Comparison of ENCODE assay signal across 8 mouse cellular contexts in the genomic region with DNA sequence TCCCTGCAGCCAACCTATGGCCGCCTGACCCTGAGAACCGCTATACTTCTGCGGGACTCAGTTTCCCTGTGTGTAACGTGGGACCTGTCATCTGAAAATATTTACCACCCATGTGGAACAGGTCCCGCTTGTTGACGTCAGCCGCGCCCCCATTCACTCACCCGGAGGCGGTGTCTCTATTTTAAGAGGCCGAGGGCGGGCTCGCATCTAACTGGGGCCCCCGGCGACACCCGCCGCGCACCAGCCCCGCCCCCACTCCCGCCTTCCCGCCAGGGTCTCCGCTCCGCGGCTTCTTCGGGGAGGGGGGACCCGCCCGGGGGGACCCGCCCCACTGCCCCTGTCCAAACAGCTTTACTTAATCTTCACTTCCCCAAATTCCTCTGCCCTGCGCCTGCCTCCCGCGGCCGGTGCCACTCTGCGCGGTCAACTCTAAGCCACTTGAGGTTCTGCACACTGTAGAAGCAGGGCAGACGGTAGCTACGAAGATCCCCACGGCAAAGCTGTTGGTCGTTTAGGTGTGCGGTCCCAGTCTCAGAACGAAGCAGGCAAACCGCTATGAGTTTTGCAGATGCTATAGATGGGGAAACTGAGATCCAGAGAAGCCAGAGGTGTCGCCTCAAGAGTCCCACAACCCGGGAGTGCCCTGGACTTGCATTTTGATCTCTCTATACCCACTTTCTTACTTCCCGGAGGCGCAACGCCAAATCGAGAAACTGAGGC. TPM values are rescaled to one million over a fixed set of nuclear protein-coding genes. Genes with fewer than 3 reads are reported as not detected.
DNase-seq lines count a peak whose midpoint lies in the region; ATAC-seq and TF ChIP-seq lines count a peak whose summit lies in the region.

No protein-coding gene starts in this region.

- WGBS in forebrain, embryonic 14.5 days: 1% methylated on average over 47 of the region's 47 CpGs
- 3% methylated on average over 47 of the region's 47 CpGs for WGBS in hindbrain, embryonic 15.5 days
- 2% methylated on average over 34 of the region's 47 CpGs for WGBS in limb, embryonic 14.5 days
- 2% methylated on average over 42 of the region's 47 CpGs for WGBS in midbrain, embryonic 13.5 days

- no peak for TF ChIP-seq POLR2A in ES-Bruce4 (IDR thresholded peaks at IDR 0.05; ENCODE audit: insufficient read depth, low read length)
- no peak for TF ChIP-seq POLR2A in limb, embryonic 14.5 days (IDR thresholded peaks at IDR 0.05; ENCODE audit: borderline replicate concordance, extremely low read depth, insufficient read depth, insufficient read length)

- peak; percentile 91 for DNase-seq in A20 (ENCODE audit: low read depth, low spot score)
- DNase-seq in forebrain, embryonic 14.5 days (ENCODE audit: low spot score): peak; percentile 6
- DNase-seq in limb, embryonic 14.5 days (ENCODE audit: low spot score): no peak
- DNase-seq in spleen, postnatal 36 days (ENCODE audit: low spot score in 2 of 2): peak; percentile 90 to 93

- no peaks in the 10 kb centered on the region for H3K27me3 ChIP-seq in ES-Bruce4 (ENCODE audit: control insufficient read depth, insufficient read depth, low read length, poor library complexity, severe bottlenecking)
- H3K27me3 ChIP-seq in forebrain, embryonic 14.5 days (replicated peaks; ENCODE audit: control insufficient read depth, insufficient read depth, low read length): peaks cover 27% of the 10 kb centered on the region
- H3K27me3 ChIP-seq in hindbrain, embryonic 15.5 days: peaks cover 52% of the 10 kb centered on the region
- H3K27me3 ChIP-seq in limb, embryonic 14.5 days (ENCODE audit: control insufficient read depth, insufficient read depth, low read length): peaks cover 28% of the 10 kb centered on the region
- peaks cover 74% of the 10 kb centered on the region for H3K27me3 ChIP-seq in midbrain, embryonic 13.5 days

- no peak for TF ChIP-seq CTCF in ES-Bruce4 (IDR thresholded peaks at IDR 0.05; ENCODE audit: low read depth, low read length)

- peak overlapping the region; percentile 81 for H3K4me2 ChIP-seq in forebrain, embryonic 14.5 days (ENCODE audit: low read length)
- peak overlapping the region; percentile 89 for H3K4me2 ChIP-seq in hindbrain, embryonic 15.5 days
- peak overlapping the region; percentile 86 for H3K4me2 ChIP-seq in limb, embryonic 14.5 days (replicated peaks; ENCODE audit: low read depth, low read length, severe bottlenecking)
- H3K4me2 ChIP-seq in midbrain, embryonic 13.5 days (replicated peaks): peak overlapping the region; percentile 73

- H3K36me3 ChIP-seq in ES-Bruce4 (ENCODE audit: control insufficient read depth, insufficient read depth, low read length, poor library complexity, severe bottlenecking): no peaks in the 10 kb centered on the region
- no peaks in the 10 kb centered on the region for H3K36me3 ChIP-seq in forebrain, embryonic 14.5 days (ENCODE audit: control insufficient read depth, insufficient read depth, low read length)
- H3K36me3 ChIP-seq in hindbrain, embryonic 15.5 days: no peaks in the 10 kb centered on the region
- H3K36me3 ChIP-seq in limb, embryonic 14.5 days (ENCODE audit: control insufficient read depth, insufficient read depth, low read length): no peaks in the 10 kb centered on the region
- H3K36me3 ChIP-seq in midbrain, embryonic 13.5 days: no peaks in the 10 kb centered on the region

- ATAC-seq in forebrain, embryonic 14.5 days: no peak
- 0 out of 2 replicates have a peak, but pooled peaks have one; percentile 2 for ATAC-seq in hindbrain, embryonic 15.5 days (ENCODE audit: low FRiP score, low read depth)
- no peak for ATAC-seq in limb, embryonic 14.5 days (ENCODE audit: low FRiP score, low read depth)
- ATAC-seq in midbrain, embryonic 13.5 days: no peak; the same call in 1 of the 2 replicates
- ATAC-seq in cerebellum, adult (ENCODE audit: insufficient number of reproducible peaks, low FRiP score, low TSS enrichment): no peak

- TF ChIP-seq EP300 in ES-Bruce4 (IDR thresholded peaks at IDR 0.05; ENCODE audit: insufficient read depth, low read depth, low read length): no peak

- H3K4me1 ChIP-seq in ES-Bruce4 (ENCODE audit: control insufficient read depth, insufficient read depth, low read length): peaks cover 4% of the 10 kb centered on the region
- peaks cover 13% of the 10 kb centered on the region for H3K4me1 ChIP-seq in forebrain, embryonic 14.5 days (ENCODE audit: control insufficient read depth, insufficient read depth, low read length)
- peaks cover 18% of the 10 kb centered on the region for H3K4me1 ChIP-seq in hindbrain, embryonic 15.5 days (replicated peaks)
- peaks cover 9% of the 10 kb centered on the region; the same call in 1 of the 2 replicates for H3K4me1 ChIP-seq in limb, embryonic 14.5 days (ENCODE audit: control insufficient read depth, insufficient read depth, low read length)
- H3K4me1 ChIP-seq in midbrain, embryonic 13.5 days (replicated peaks): peaks cover 19% of the 10 kb centered on the region

- H3K4me3 ChIP-seq in ES-Bruce4 (ENCODE audit: low read depth, low read length): peak overlapping the region; percentile 89
- H3K4me3 ChIP-seq in forebrain, embryonic 14.5 days (ENCODE audit: low read depth, low read length): peak overlapping the region; percentile 48
- peak overlapping the region; percentile 54 for H3K4me3 ChIP-seq in hindbrain, embryonic 15.5 days
- peak overlapping the region; percentile 52 for H3K4me3 ChIP-seq in limb, embryonic 14.5 days (replicated peaks; ENCODE audit: low read length)
- peak overlapping the region; percentile 49 for H3K4me3 ChIP-seq in midbrain, embryonic 13.5 days (replicated peaks)

- no peaks in the 10 kb centered on the region for H3K9me3 ChIP-seq in ES-Bruce4 (replicated peaks; ENCODE audit: control insufficient read depth, insufficient read depth, low read length, poor library complexity, severe bottlenecking)
- H3K9me3 ChIP-seq in forebrain, embryonic 14.5 days (replicated peaks; ENCODE audit: control insufficient read depth, low read length): no peaks in the 10 kb centered on the region
- no peaks in the 10 kb centered on the region for H3K9me3 ChIP-seq in hindbrain, embryonic 15.5 days
- no peaks in the 10 kb centered on the region for H3K9me3 ChIP-seq in limb, embryonic 14.5 days (ENCODE audit: control insufficient read depth, low read length)
- H3K9me3 ChIP-seq in midbrain, embryonic 13.5 days: no peaks in the 10 kb centered on the region

- peak overlapping the region; percentile 20 for H3K9ac ChIP-seq in ES-Bruce4 (ENCODE audit: low read depth, poor library complexity, severe bottlenecking)
- H3K9ac ChIP-seq in forebrain, embryonic 14.5 days (ENCODE audit: low read length): peak overlapping the region; percentile 57; the same call in 1 of the 2 replicates
- H3K9ac ChIP-seq in hindbrain, embryonic 15.5 days: peak overlapping the region; percentile 40; the same call in 1 of the 2 replicates
- H3K9ac ChIP-seq in limb, embryonic 14.5 days (ENCODE audit: low read depth, low read length, severe bottlenecking): 0 out of 2 replicates have a peak overlapping the region, but pooled peaks have one; percentile 52
- peak overlapping the region; percentile 63; the same call in 1 of the 2 replicates for H3K9ac ChIP-seq in midbrain, embryonic 13.5 days (replicated peaks)

- no peak overlapping the region; the same call in 1 of the 2 replicates for H3K27ac ChIP-seq in ES-Bruce4 (ENCODE audit: insufficient read depth, low read length)
- no peak overlapping the region for H3K27ac ChIP-seq in forebrain, embryonic 14.5 days (ENCODE audit: low read depth, low read length)
- no peak overlapping the region for H3K27ac ChIP-seq in hindbrain, embryonic 15.5 days (replicated peaks)
- H3K27ac ChIP-seq in limb, embryonic 14.5 days (replicated peaks; ENCODE audit: low read depth, low read length): no peak overlapping the region
- H3K27ac ChIP-seq in midbrain, embryonic 13.5 days: no peak overlapping the region

RNA-seq across cellular contexts. Expression of gene Mast3, which starts 0.9 kb away (rescaled TPM):
- 9.1 and 10.9 TPM in 2 replicates for polyA plus RNA-seq in ES-Bruce4 (2011; ENCODE audit: insufficient read depth, insufficient read length, low read depth, missing spikeins)
- polyA plus RNA-seq in forebrain, embryonic 14.5 days (2014; fragmentation: Nextera tagmentation; extraction: Ambion mirVana): 15.5 and 18.6 TPM in 2 replicates
- polyA plus RNA-seq in hindbrain, embryonic 15.5 days (2015; fragmentation: Nextera tagmentation; extraction: Ambion mirVana): 21.2 and 25.1 TPM in 2 replicates
- 37.2 and 57.8 TPM in 2 replicates for polyA plus RNA-seq in limb, embryonic 14.5 days (2012; rRNA removed)
- 14.4 and 16.2 TPM in 2 replicates for polyA plus RNA-seq in limb, embryonic 14.5 days (2014; fragmentation: Nextera tagmentation; extraction: Ambion mirVana)
- polyA plus RNA-seq in midbrain, embryonic 13.5 days (2015; fragmentation: Nextera tagmentation; extraction: Ambion mirVana): 14.6 and 18.3 TPM in 2 replicates

RNA-seq across cellular contexts. Expression of gene Il12rb1, which starts 4.3 kb away (rescaled TPM):
- 1.1 and 2.0 TPM in 2 replicates for polyA plus RNA-seq in ES-Bruce4 (2011; ENCODE audit: insufficient read depth, insufficient read length, low read depth, missing spikeins)
- polyA plus RNA-seq in forebrain, embryonic 14.5 days (2014; fragmentation: Nextera tagmentation; extraction: Ambion mirVana): 0.22 TPM in 1 of 2 replicates, not detected in the other
- 0.14 TPM in 1 of 2 replicates, not detected in the other for polyA plus RNA-seq in hindbrain, embryonic 15.5 days (2015; fragmentation: Nextera tagmentation; extraction: Ambion mirVana)
- polyA plus RNA-seq in limb, embryonic 14.5 days (2012; rRNA removed): 0.04 and 0.13 TPM in 2 replicates
- 0.21 TPM in 1 of 2 replicates, not detected in the other for polyA plus RNA-seq in limb, embryonic 14.5 days (2014; fragmentation: Nextera tagmentation; extraction: Ambion mirVana)
- polyA plus RNA-seq in midbrain, embryonic 13.5 days (2015; fragmentation: Nextera tagmentation; extraction: Ambion mirVana): not detected in 2 replicates

RNA-seq across cellular contexts. Expression of gene Pik3r2, which starts 27.4 kb away (rescaled TPM):
- polyA plus RNA-seq in ES-Bruce4 (2011; ENCODE audit: insufficient read depth, insufficient read length, low read depth, missing spikeins): 20.1 and 25.1 TPM in 2 replicates
- 57.9 and 84.9 TPM in 2 replicates for polyA plus RNA-seq in forebrain, embryonic 14.5 days (2014; fragmentation: Nextera tagmentation; extraction: Ambion mirVana)
- polyA plus RNA-seq in hindbrain, embryonic 15.5 days (2015; fragmentation: Nextera tagmentation; extraction: Ambion mirVana): 104 and 113 TPM in 2 replicates
- 111 and 137 TPM in 2 replicates for polyA plus RNA-seq in limb, embryonic 14.5 days (2012; rRNA removed)
- polyA plus RNA-seq in limb, embryonic 14.5 days (2014; fragmentation: Nextera tagmentation; extraction: Ambion mirVana): 73.5 and 74.7 TPM in 2 replicates
- polyA plus RNA-seq in midbrain, embryonic 13.5 days (2015; fragmentation: Nextera tagmentation; extraction: Ambion mirVana): 78.9 and 87.2 TPM in 2 replicates

RNA-seq across cellular contexts. Expression of gene Arrdc2, which starts 35.6 kb away (rescaled TPM):
- polyA plus RNA-seq in ES-Bruce4 (2011; ENCODE audit: insufficient read depth, insufficient read length, low read depth, missing spikeins): 11.1 and 12.1 TPM in 2 replicates
- 6.8 and 7.4 TPM in 2 replicates for polyA plus RNA-seq in forebrain, embryonic 14.5 days (2014; fragmentation: Nextera tagmentation; extraction: Ambion mirVana)
- polyA plus RNA-seq in hindbrain, embryonic 15.5 days (2015; fragmentation: Nextera tagmentation; extraction: Ambion mirVana): 7.8 and 8.0 TPM in 2 replicates
- 21.5 and 36.9 TPM in 2 replicates for polyA plus RNA-seq in limb, embryonic 14.5 days (2012; rRNA removed)
- 6.1 and 8.6 TPM in 2 replicates for polyA plus RNA-seq in limb, embryonic 14.5 days (2014; fragmentation: Nextera tagmentation; extraction: Ambion mirVana)
- polyA plus RNA-seq in midbrain, embryonic 13.5 days (2015; fragmentation: Nextera tagmentation; extraction: Ambion mirVana): 7.7 and 10.5 TPM in 2 replicates

RNA-seq across cellular contexts. Expression of gene Mpv17l2, which starts 43.2 kb away (rescaled TPM):
- polyA plus RNA-seq in ES-Bruce4 (2011; ENCODE audit: insufficient read depth, insufficient read length, low read depth, missing spikeins): 17.7 and 19.1 TPM in 2 replicates
- polyA plus RNA-seq in forebrain, embryonic 14.5 days (2014; fragmentation: Nextera tagmentation; extraction: Ambion mirVana): 52.3 and 60.8 TPM in 2 replicates
- polyA plus RNA-seq in hindbrain, embryonic 15.5 days (2015; fragmentation: Nextera tagmentation; extraction: Ambion mirVana): 40.4 and 44.9 TPM in 2 replicates
- polyA plus RNA-seq in limb, embryonic 14.5 days (2012; rRNA removed): 27.7 and 41.6 TPM in 2 replicates
- 36.0 and 40.3 TPM in 2 replicates for polyA plus RNA-seq in limb, embryonic 14.5 days (2014; fragmentation: Nextera tagmentation; extraction: Ambion mirVana)
- polyA plus RNA-seq in midbrain, embryonic 13.5 days (2015; fragmentation: Nextera tagmentation; extraction: Ambion mirVana): 36.2 and 38.4 TPM in 2 replicates
